Mouse (Mus musculus): Measurements from ENCODE around the gene Cnot1. TPM values are rescaled to one million over a fixed set of nuclear protein-coding genes. Genes with fewer than 3 reads are reported as not detected.

Cnot1 gene
- polyA plus RNA-seq, 1 experiment from 2014 or later = 18.0 TPM

DNA sequence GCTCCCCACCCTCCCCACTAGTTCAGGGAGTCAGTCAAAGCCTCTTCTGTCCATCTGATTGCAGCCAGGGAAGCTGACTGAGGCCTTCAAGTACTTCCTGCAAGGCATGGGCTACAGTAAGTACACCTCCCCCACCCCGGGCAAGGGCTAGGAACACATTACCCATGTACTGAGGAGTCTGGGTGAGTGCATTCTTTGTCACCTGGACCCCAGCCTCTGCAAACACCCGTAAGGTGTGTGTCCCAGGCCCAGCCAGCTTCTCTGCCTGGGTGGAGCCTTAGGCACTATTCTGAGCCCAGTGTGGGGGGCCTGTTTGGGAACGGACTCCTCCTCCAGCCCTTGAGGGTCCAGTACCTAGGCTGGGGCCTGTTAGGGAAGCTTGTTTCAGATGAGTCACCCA is 96.2 kb downstream of the Cnot1 start:
- WGBS = 67% methylated on average over 3 of the region's 3 CpGs
- no peak overlapping the region for H3K4me2 ChIP-seq (replicated peaks; ENCODE audit: low read depth)
- no peaks in the 10 kb centered on the region for H3K4me1 ChIP-seq (replicated peaks; ENCODE audit: control insufficient read depth, insufficient read depth)
- H3K27ac ChIP-seq (replicated peaks) = no peak overlapping the region
- no peaks in the 10 kb centered on the region; the same call in 1 of the 2 replicates for H3K36me3 ChIP-seq (ENCODE audit: control insufficient read depth, insufficient read depth, low read length)
- no peak for DNase-seq (ENCODE audit: low spot score)
- TF ChIP-seq CTCF (IDR thresholded peaks at IDR 0.05; ENCODE audit: low read depth) (no peak), EP300 (optimal IDR thresholded peaks at IDR 0.05) (no peak)
- no peaks in the 10 kb centered on the region for H3K27me3 ChIP-seq (ENCODE audit: control insufficient read depth, insufficient read depth, low read length)
- no peaks in the 10 kb centered on the region for H3K9me3 ChIP-seq (ENCODE audit: control insufficient read depth, low read length)
- H3K9ac ChIP-seq (ENCODE audit: low read length) = no peak overlapping the region
- ATAC-seq (ENCODE audit: low FRiP score, low TSS enrichment) = no peak
- H3K4me3 ChIP-seq (ENCODE audit: low read depth, low read length) = no peak overlapping the region

DNA sequence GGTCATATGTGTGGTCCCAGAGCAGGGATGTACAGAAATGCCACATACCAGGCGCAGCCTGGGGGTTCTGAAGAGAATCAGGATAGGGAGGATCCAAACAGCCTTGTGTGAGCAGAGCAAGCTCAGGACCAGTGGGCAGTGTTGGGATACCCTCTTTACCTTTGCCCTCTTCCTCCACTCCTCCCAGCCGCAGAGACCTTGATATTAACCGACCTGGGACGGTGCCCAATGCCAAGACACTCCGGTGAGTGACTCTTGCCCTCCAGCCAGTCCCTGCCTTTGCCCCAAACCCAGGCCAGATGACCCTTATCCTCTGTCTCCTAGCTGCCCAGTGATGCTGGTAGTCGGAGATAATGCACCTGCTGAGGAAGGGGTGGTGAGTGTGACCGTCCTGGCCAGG is 97.7 kb downstream of the Cnot1 start:
- Histone ChIP-seq H3K4me2 (replicated peaks; ENCODE audit: low read depth) (no peak overlapping the region), H3K4me3 (ENCODE audit: low read depth, low read length) (no peak overlapping the region), H3K27me3 (ENCODE audit: control insufficient read depth, insufficient read depth, low read length) (no peaks in the 10 kb centered on the region), H3K4me1 (replicated peaks; ENCODE audit: control insufficient read depth, insufficient read depth) (no peaks in the 10 kb centered on the region), H3K27ac (replicated peaks) (no peak overlapping the region), H3K36me3 (ENCODE audit: control insufficient read depth, insufficient read depth, low read length) (no peaks in the 10 kb centered on the region; the same call in 1 of the 2 replicates), H3K9ac (ENCODE audit: low read length) (no peak overlapping the region), H3K9me3 (ENCODE audit: control insufficient read depth, low read length) (no peaks in the 10 kb centered on the region)
- no peak for ATAC-seq (ENCODE audit: low FRiP score, low TSS enrichment)
- no peak for DNase-seq (ENCODE audit: low spot score)
- TF ChIP-seq EP300 (optimal IDR thresholded peaks at IDR 0.05) = no peak
- TF ChIP-seq CTCF (IDR thresholded peaks at IDR 0.05; ENCODE audit: low read depth) = no peak
- 84% methylated on average over 7 of the region's 7 CpGs for WGBS

- Histone ChIP-seq H3K9me3 (ENCODE audit: control insufficient read depth, low read length) (no peaks in the 10 kb centered on the region), H3K27ac (replicated peaks) (no peak overlapping the region), H3K9ac (ENCODE audit: low read length) (no peak overlapping the region), H3K36me3 (ENCODE audit: control insufficient read depth, insufficient read depth, low read length) (no peaks in the 10 kb centered on the region; the same call in 1 of the 2 replicates), H3K4me3 (ENCODE audit: low read depth, low read length) (no peak overlapping the region), H3K27me3 (ENCODE audit: control insufficient read depth, insufficient read depth, low read length) (no peaks in the 10 kb centered on the region), H3K4me2 (replicated peaks; ENCODE audit: low read depth) (no peak overlapping the region), H3K4me1 (replicated peaks; ENCODE audit: control insufficient read depth, insufficient read depth) (no peaks in the 10 kb centered on the region)
- ATAC-seq (ENCODE audit: low FRiP score, low TSS enrichment) (no peak), DNase-seq (ENCODE audit: low spot score) (no peak)
- WGBS = 97% methylated on average over 3 of the region's 3 CpGs
- no peak for TF ChIP-seq EP300 (optimal IDR thresholded peaks at IDR 0.05)
- TF ChIP-seq CTCF (IDR thresholded peaks at IDR 0.05; ENCODE audit: low read depth) = no peak
These were observed 102.7 kb downstream of the Cnot1 start for GRCm38 (mm10) chr8:95704538-95704937.

DNA sequence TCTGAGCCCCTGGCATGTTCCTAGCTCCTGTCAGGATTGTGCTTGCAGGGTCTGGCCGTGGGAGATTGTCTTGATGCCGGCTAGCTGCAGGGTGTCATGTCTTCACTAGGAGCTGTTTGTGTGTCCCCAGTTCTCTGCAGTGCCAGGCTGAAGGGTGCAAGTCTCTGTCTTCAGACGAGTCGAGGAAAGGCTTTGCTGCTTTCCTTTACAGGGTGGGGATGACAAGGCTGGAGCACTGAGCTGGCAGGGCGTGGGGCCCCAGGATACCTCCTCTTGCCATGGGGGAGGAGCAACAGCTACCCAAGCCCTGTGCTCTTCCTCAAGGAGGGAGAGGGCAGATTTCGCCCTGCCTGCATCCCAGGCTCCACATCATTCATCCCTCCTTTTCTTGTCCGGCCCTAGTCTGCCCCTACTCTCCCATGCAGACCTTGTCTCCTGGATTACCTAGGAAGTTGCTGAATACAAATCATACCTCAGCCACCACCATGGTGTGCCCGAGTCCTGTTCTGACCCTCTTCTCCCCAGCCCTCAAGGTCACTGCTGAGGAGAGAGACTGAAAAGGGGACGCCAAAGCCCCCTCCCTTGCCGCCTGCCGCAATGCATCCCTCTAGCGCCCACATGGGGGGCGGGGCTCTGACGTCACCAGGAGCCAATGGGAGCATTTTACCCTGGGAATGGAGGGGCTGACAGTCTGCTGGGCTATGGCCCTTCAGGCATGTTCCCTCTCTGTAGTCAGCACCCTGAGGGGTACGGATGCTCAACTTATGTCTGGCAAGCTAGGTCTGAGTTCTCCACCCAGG is 103.6 kb downstream of the Cnot1 start:
- TF ChIP-seq CTCF (IDR thresholded peaks at IDR 0.05; ENCODE audit: low read depth) (no peak), EP300 (optimal IDR thresholded peaks at IDR 0.05) (no peak)
- ATAC-seq (ENCODE audit: low FRiP score, low TSS enrichment) = peak; percentile 36
- H3K27ac ChIP-seq (replicated peaks) = 0 out of 2 replicates have a peak overlapping the region, but pooled peaks have one; percentile 18

DNA sequence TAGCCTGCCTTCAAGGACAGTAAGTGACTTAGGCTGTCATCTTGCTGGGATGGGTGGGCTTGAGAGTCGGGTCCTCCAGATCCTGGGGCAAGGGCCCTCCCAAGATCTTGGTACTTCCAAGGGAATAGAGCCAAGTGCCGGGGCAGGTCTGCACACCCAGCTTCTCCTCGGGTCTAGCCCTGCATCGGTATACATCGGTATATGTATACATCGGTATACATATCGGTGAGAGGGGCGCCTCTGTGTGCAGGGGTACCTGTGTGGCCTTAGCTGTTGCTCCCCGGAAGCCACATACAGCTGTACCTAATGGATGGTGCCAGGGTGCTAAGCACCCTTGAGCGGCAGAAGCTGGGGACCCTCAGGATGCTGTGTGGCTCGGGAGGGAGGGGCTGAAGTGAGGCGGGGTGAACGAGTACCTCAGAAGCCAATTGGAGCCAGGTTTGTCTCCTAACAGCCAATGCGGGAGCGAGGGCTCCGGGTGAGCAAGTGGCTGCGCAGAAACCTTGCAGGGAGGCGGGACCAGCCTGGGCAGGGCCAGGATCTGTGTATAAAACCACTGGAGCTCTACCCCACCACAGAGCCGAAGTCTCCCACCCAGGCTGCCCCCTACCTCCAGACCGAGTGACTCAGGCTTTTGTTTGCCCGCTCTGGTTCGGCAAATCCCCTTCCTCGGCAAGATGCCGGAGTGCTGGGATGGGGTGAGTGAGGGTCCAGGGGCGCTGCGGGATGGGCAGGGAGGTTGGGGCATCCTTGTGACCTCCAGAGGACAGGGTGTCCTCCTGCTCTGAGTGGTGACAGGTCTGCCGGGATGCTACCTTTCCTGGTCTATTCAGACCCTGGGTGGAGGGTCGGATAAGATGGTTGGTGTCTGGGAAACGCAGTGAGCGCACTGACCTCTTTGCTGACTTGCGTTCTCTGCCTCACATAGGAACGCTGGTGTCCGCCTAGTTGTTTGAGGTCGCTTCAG is 104.5 kb downstream of the Cnot1 start:
- no peaks in the 10 kb centered on the region for H3K4me1 ChIP-seq (replicated peaks; ENCODE audit: control insufficient read depth, insufficient read depth)

More for the DNA sequence above, 103.6 kb downstream of the Cnot1 start:
- Histone ChIP-seq H3K4me2 (replicated peaks; ENCODE audit: low read depth) (peak overlapping the region; percentile 99), H3K9me3 (ENCODE audit: control insufficient read depth, low read length) (no peaks in the 10 kb centered on the region), H3K27me3 (ENCODE audit: control insufficient read depth, insufficient read depth, low read length) (no peaks in the 10 kb centered on the region), H3K4me1 (replicated peaks; ENCODE audit: control insufficient read depth, insufficient read depth) (no peaks in the 10 kb centered on the region), H3K36me3 (ENCODE audit: control insufficient read depth, insufficient read depth, low read length) (no peaks in the 10 kb centered on the region; the same call in 1 of the 2 replicates), H3K9ac (ENCODE audit: low read length) (peak overlapping the region; percentile 64), H3K4me3 (ENCODE audit: low read depth, low read length) (peak overlapping the region; percentile 61)
- 5% methylated on average over 15 of the region's 15 CpGs for WGBS
- DNase-seq (ENCODE audit: low spot score) = peak; percentile 46

More for the DNA sequence above, 104.5 kb downstream of the Cnot1 start:
- Histone ChIP-seq H3K27me3 (ENCODE audit: control insufficient read depth, insufficient read depth, low read length) (no peaks in the 10 kb centered on the region), H3K9me3 (ENCODE audit: control insufficient read depth, low read length) (no peaks in the 10 kb centered on the region), H3K4me3 (ENCODE audit: low read depth, low read length) (peak overlapping the region; percentile 61), H3K36me3 (ENCODE audit: control insufficient read depth, insufficient read depth, low read length) (no peaks in the 10 kb centered on the region; the same call in 1 of the 2 replicates), H3K4me2 (replicated peaks; ENCODE audit: low read depth) (peak overlapping the region; percentile 99), H3K27ac (replicated peaks) (0 out of 2 replicates have a peak overlapping the region, but pooled peaks have one; percentile 18), H3K9ac (ENCODE audit: low read length) (peak overlapping the region; percentile 64)
- TF ChIP-seq CTCF (IDR thresholded peaks at IDR 0.05; ENCODE audit: low read depth) (no peak), EP300 (optimal IDR thresholded peaks at IDR 0.05) (no peak)
- DNase-seq (ENCODE audit: low spot score) (peak; percentile 83), ATAC-seq (ENCODE audit: low FRiP score, low TSS enrichment) (peak; percentile 87)
- WGBS = under 1% methylated on average over 34 of the region's 34 CpGs

Measured in stomach, postnatal 0 days (tissue).